Mouse (Mus musculus) urinary bladder, postnatal 10 days (tissue): Measurements from ENCODE around the gene Ogfod3.
A peak's percentile ranks its signal among the peaks of the same experiment; 100 is the strongest.

Experiments
- DNase-seq: peaks from one replicate; pipeline ENCODE4 v3.0.0; 2022; ENCODE audit warnings: low spot score

Gene Ogfod3

GRCm38 (mm10) chr11:121204161-121205006, at the start of gene Ogfod3, which contains the start of gene Hexdc:
TSS of gene Ogfod3 (minus strand) at chr11:121204711.
TSS of gene Hexdc (plus strand) at chr11:121204433.
- peak; percentile 85 for DNase-seq

GRCm38 (mm10) chr11:121250196-121250595, 45.7 kb upstream of the Ogfod3 start:
- DNase-seq, result no peak

DNA sequence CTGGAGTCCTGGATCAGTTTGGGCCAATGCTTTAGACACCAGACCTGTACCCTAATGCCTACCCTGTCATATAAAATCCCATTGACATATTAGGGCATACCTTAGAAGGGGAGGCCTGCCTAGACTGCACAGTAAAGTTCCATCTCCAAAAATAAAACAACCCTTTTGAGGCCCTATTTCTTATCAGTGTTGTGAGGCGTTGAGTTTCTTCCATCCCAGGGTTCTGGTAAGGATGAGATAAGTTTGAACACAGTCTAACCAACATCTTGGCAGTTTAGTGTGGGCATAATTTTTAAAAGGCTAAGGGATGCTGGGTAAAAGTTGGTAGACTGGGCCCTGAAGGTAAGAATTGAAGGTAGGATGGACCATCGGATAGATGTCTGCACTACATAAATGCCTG, 35.2 kb upstream of the Ogfod3 start:
- no peak for DNase-seq

GRCm38 (mm10) chr11:121237345-121238128, 33.0 kb upstream of the Ogfod3 start:
- DNase-seq, result no peak

GRCm38 (mm10) chr11:121236564-121237344, 32.2 kb upstream of the Ogfod3 start, which contains the start of gene Narf:
TSS of gene Narf (plus strand) at chr11:121237253.
- DNase-seq, result peak; percentile 89

GRCm38 (mm10) chr11:121235475-121236238, 31.1 kb upstream of the Ogfod3 start:
- no peak for DNase-seq

GRCm38 (mm10) chr11:121232706-121233105, 28.2 kb upstream of the Ogfod3 start:
- DNase-seq, result no peak

DNA sequence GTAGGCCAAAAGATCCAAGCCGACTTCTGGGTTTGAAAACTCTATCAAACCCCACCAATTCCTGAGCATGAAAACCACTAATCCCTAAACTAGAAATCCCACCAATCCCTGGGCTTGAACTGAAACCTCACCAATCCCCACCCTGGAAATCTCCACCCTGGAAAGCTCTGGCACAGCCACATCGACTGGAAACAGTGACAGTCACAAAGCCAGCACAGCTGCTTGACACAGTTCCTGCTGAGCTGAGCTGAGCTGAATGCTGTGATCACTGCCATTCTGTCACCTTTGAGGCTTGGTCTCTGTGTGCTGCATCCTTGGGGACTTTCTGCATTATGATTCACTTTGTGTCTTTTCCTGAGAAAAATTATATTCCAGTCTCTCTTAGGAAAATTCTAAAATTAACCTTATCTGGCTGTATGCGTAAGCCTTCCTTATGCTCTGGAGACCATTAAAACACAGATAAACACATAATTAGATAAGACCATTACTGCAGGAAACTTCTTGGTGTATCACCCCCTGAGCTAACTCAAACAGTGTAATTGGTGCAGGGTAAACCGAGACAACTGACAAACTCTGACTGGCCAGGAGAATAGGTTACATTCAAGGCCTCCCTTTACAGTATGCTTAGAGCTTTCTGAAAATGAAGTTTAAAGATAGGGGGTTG, 27.2 kb upstream of the Ogfod3 start:
- no peak for DNase-seq

DNA sequence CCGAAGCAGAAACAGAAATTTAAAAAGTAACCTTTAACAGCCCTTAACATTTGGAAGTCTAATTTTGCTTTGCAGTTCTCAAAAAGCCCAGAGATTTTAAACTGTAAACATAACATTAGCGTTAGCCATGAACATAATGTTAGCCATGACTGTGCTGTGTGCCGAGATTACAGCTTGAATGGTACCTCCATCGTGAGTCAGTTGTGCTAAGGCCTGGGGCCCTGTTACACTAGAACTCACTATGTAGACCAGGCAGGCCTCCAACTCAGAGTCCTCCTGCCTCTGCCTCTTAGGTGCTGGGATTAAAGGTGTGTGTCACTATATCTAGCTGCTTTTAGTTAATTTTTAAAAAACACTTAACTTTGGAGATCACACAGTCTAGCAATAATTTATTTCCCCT, 26.7 kb upstream of the Ogfod3 start:
- DNase-seq, result no peak

- no peak for DNase-seq
Observed at GRCm38 (mm10) chr11:121229018-121229439, 24.5 kb upstream of the Ogfod3 start, which contains the start of gene Cybc1. TSS of gene Cybc1 (minus strand) at chr11:121229322.

DNA sequence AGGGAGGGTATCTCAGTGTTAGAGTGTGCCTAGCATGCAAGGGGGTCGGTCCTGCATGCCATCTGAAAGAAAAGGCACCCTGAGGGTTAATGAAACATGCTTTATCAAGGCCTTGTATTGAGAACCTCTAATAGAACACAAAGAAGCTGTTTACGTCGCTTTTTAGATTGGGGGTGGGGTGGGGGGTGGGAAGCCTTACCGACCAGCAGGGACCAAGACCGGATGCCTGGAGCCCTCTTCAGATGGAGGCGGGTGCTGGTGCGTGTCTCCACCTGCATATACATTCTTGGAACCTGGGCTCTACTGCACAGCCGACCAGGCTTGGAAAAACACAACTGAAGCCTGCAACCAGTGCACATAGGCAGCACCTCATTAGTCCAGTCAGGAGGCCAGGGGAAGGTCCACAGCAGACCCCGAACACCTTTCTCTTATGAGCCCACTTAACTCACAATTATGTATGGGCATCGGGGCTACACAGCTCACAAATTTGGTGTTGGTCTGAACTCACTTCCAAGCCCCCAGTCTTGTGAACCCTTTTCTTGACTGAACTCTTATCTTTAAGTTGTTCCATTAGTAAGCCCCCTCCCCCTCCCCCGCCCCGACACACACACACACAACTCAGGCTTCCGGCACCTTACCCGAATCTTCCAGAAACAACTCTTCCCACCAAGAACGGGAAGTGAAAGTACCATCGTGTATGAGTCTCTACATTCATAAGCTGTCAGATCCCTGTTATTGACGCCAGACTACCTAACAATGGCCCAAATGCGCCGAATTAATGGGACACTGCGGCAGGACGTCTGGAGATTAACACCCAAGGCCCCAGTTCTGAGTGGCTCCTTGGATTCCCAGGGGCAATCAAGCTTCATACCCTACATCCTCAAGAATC, 23.9 kb upstream of the Ogfod3 start:
- no peak for DNase-seq

DNA sequence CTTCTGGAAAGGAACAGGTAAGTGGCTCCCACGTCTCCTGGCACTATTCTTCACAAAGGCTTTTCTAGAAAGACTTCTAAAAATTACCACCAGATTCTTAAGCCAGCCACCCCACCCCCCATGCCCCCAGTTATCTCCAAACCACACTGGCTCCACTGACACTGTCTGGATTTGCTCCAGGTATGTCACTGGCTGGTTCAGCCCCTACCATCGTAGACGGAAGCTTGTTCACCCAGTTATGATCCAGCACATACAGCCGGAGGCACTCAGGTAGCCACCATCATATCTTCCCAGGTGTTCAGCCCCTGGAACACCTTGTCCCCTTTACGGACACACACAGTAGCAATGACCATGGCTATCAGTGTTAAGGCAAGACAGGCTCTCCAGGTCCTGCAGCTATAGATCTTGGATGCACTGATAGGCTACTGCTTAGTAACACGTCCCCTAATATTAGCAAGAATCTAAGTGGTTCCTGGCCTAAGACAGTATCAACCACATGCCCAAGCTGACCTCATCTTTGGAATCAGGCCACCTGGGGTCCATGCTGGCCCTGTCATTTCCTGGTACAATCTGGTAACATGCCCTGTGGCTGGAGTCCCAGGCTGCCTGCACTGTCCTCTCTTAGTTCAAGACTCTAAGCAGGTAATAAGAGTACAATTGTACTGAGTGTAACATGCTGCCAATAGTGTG, 17.0 kb upstream of the Ogfod3 start:
- no peak for DNase-seq

DNA sequence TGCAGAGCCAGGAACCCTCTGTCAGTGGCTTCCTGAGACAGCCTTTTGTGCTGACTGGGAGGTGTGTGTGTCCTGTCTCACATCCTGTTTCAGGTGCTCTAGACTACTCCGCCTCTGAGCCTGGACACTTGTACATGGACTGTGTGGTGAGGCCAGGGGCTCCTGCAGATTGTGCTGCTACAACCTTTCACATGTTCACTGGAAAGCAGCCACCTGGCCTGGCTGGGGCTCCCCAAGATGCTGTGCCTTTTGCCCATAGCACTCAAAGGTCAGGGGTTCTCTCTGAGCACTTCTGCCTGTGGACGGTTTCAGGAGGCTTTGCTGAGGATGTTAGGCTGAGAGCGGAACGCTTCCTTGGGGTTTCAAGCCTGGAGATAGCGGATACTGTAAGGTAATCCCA, 16.3 kb upstream of the Ogfod3 start:
- no peak for DNase-seq

DNA sequence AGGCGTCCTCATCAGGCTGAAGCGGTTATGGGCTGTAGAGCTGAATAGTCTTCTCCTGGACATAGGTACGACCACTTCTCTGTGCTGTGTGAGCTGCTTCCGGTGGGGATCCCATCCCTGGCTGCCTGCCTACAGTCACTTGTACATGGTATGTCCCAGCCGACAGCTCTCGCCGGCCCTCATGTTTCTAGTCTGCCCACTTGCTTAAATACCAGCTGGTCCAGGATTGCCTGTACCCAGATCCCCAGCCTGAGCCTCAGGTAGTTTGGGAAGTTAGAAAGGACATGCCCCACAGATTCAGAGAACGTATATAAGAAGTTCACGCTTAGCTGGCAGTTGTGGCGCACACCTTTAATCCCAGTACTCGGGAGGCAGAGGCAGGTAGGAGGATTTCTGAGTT, 15.3 kb upstream of the Ogfod3 start:
- DNase-seq, result no peak

DNA sequence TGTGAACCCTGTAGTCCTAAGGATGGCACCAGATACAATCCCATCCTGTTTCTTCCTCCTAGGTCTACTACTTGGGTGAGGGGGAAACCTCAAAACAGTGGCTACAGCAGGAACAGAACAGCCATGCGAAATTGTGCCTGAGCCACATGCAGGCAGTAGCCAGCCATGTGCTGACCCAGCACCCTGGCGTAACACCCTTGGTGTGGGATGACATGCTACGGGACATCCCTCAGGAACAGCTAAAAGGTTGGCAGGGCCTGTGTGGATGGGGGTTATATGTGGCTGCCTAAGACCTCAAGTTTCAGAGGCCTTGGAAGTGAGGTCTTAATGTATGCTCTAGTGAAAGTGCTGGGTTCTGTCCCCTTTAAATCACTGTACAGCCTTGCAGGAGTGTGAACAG, 12.3 kb upstream of the Ogfod3 start:
- no peak for DNase-seq

- no peak for DNase-seq
Observed at GRCm38 (mm10) chr11:121203859-121204160, 701 bp downstream of the Ogfod3 start.

DNA sequence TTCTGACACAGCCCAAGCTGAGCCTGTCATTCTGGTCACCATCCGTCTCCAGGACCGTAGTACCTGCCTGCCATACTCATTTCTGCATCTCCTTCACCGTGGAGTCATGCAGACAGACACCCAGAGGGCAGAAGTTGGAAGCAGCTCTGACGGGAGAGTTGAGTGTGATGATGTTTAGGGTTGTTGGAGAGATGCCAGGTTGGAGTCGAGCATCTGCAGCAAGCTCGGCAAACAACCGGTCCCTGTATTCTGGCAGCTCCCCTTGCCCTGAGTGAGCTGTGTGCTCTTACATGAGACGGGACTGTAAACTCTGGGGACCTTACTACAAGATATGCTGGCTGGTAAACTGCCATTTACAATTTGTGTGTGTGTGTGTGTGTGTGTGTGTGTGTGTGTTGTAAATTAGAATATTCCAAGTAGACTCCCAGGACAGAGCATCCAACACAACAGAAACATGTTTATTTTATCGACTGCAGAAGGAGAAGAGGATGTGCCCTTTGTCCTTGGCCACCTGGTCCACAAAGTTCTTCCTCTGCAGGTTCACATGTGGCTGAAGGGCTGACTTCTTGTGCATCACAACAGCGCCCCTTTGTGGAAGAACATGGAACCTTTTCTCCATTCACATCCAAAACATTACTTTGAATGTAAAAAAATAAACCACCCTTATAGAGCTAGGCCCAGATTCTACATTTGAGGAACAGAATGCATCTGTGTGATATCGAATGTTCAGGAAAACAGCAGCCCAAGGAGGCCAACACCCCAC, 2.9 kb downstream of the Ogfod3 start:
- no peak for DNase-seq

GRCm38 (mm10) chr11:121200781-121201180, 3.7 kb downstream of the Ogfod3 start:
- DNase-seq, result no peak

GRCm38 (mm10) chr11:121199851-121200250, 4.7 kb downstream of the Ogfod3 start:
- DNase-seq, result no peak
